Mouse (Mus musculus) lung, postnatal 36 days (tissue): ENCODE data around the gene Pno1.

Source experiments
- DNase-seq: peaks from one replicate; pipeline ENCODE4 v3.0.0; 2022; ENCODE audit warnings: mixed read lengths

Gene Pno1

GRCm38 (mm10) chr11:17176638-17177037, 34.7 kb downstream of the Pno1 start:
- DNase-seq, result no peak

- DNase-seq, result no peak
These were observed 39.1 kb downstream of the Pno1 start for GRCm38 (mm10) chr11:17172300-17172699.

DNA sequence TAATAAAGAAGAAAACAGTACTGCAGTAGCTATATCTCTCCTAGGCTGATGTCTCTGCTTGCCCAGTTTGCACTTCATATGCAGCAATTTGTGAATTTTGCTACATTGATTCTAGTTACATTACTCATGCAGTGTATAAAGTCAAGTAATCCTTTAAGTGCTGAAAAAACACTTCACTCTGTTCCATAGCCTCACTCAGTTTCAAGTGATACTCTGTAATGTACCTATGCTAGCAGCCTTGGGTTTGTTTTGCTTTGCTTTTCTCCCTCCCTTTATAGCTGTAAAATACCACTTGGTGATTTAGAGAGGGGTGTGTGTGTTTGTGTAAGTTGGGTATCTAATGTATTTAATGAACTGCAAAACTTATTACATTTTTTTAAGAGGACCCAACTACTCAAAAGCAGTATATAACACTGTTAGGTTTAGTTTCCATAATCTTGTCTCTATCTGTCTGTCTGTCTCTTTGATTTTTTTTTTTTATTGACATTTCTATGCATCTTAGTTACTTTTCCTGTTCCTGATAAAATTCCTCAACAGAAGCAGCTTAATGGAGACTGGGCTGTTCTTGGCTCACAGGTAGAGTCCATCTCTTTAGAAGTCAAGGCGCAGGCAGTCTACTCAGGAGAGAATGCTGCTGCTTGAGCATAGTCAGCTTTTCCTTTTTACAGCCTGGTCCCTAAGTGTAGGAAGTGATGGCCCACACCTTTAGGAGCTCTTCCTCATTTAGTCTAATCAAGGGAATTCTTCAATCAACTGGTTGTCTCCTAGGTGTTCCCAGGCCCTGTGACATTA, 40.2 kb downstream of the Pno1 start:
- DNase-seq, result peak; percentile 34

- no peak for DNase-seq
These were observed 42.1 kb downstream of the Pno1 start for GRCm38 (mm10) chr11:17169262-17169661.

DNA sequence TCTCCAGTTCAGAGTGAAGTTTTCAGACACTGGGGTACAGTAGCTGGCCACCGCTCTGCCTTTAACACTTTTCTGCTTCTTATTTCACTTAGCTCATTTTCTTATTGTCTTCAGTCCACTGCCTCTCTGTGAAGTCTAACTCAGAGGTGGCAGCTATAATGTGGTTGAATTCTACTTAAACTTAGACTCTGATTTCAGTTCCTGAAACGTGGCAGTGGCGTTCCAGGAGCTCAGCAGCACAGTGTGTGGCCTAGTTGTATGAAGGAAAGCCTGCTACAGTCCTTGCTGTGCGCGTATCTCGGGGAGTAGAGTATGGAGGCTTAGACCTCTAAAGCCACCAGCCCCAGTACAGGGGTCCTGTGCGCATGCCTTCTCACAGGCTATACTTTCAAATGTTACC, 44.7 kb downstream of the Pno1 start:
- no peak for DNase-seq

DNA sequence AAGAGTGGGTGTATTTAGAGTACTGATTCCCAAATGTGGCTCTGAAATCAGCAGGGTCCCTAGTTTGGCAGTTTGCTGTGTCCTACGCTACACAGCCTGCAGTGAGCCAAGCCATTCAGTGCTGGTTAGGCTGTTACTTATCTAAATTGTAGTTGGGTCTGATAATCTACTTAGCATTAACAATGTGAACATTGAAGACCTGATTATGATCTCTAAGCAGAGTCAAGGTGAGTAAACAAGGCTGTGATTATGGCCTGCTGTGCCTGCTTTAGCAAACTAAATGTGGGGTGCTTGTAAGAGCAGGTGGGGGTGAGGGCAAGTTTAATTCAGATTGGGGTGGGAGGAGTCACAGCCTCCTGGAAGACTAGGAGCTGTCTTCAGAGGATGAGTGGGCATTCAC, 47.4 kb downstream of the Pno1 start:
- DNase-seq, result no peak

GRCm38 (mm10) chr11:17160242-17160641, 51.1 kb downstream of the Pno1 start:
- DNase-seq, result peak; percentile 84

DNA sequence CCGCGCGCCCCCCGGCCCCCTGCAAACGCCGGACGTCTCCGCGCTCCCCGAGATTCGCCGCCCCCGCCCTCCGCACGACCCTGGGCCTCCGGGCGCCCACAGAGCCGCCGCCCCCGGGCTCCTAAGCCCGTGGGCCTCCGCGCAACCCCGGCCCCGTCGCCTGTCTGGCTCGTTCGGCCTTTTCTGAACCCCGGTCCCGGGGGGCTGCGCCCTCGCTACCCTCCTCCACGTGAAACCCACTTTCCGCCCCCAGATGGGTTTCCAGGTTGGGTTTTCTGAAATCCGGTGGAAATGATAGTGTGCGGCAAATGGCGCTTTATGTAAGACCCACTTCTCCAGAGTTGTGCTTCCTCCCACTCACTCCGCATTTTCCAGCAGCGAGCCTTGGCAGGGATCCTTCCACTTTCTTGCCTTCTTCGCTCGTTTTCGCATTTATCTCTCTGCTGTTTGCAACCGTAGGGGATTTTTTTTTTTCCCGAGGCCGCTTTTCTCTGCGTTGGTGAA, 51.6 kb downstream of the Pno1 start:
- peak; percentile 40 for DNase-seq

- DNase-seq, result peak; percentile 97
These were observed 52.3 kb downstream of the Pno1 start, which contains the start of gene Ppp3r1 for GRCm38 (mm10) chr11:17158858-17159737. TSS of gene Ppp3r1 (plus strand) at chr11:17159263.
